Mouse (Mus musculus) heart, adult 10 weeks (tissue): ENCODE results near the gene Lrrc49. TPM values are rescaled to one million over a fixed set of nuclear protein-coding genes. Genes with fewer than 3 reads are reported as not detected.

Experiments used
- polyA plus RNA-seq: library from polyadenylated mRNA; stranded (reverse); fragments of 350-450 nt; fragmentation: Illumina TruSeq; extraction: RNeasy Lipid Tissue Mini Kit (QIAGEN cat#74804); gene quantifications from one replicate; pipeline ENCODE4 v1.2.3, GENCODE M21; 2014; ENCODE audit warnings: low read depth, low replicate concordance

The Lrrc49 gene
- 4.3 TPM for polyA plus RNA-seq

GRCm38 (mm10) chr9:60687891-60688324 is at the start of gene Lrrc49:
Lrrc49 (minus strand) TSS chr9:60688158.

GRCm38 (mm10) chr9:60712771-60713541 is 25.0 kb upstream of the Lrrc49 start, which contains the start of gene Larp6:
Larp6 (plus strand) TSS chr9:60712989.

GRCm38 (mm10) chr9:60521806-60522264 is 166.1 kb downstream of the Lrrc49 start, which contains the start of gene Thsd4:
Thsd4 (minus strand) TSS chr9:60522046.

Other genes starting within 250 kb of the Lrrc49 start
- gene Thsd4, start 166.1 kb downstream of the Lrrc49 start, polyA plus RNA-seq: 2.7 TPM
- 0.71 TPM for gene Larp6, start 24.8 kb upstream of the Lrrc49 start, polyA plus RNA-seq
- 38.5 TPM for gene Uaca, start 106.4 kb upstream of the Lrrc49 start, polyA plus RNA-seq